Mouse (Mus musculus) liver, adult 2 months (tissue): ENCODE results near the gene Fam107b.

Experiments
- CTCF ChIP-seq: fragments of 200-500 bp; IDR thresholded peaks from 2 replicates; pipeline ENCODE4 v1.5.1; 2011; ENCODE audit warnings: low read depth, low read length, control low read depth
- POLR2A ChIP-seq: fragments of 200-500 bp; IDR thresholded peaks from 2 replicates; pipeline ENCODE4 v1.6.1; 2011; ENCODE audit warnings: low read length, control low read depth; ENCODE audit not compliant: insufficient read depth; ENCODE audit errors: extremely low read depth

GRCm38 (mm10) chr2:3623981-3624584 is 53.8 kb downstream of the Fam107b start:
- TF ChIP-seq POLR2A (no peak), CTCF (no peak)
